Mouse (Mus musculus): ENCODE data around the gene Itga5. TPM values are rescaled to one million over a fixed set of nuclear protein-coding genes. Genes with fewer than 3 reads are reported as not detected.

The Itga5 gene
- total RNA-seq, 2 experiments from 2014 or later: 48.1 to 48.2 TPM

- DNase-seq (ENCODE audit: low spot score): no peak
- intact Hi-C loops (cut with DNase I): no loop called here
These were observed 23.6 kb downstream of the Itga5 start for GRCm38 (mm10) chr15:103343008-103343407.

GRCm38 (mm10) chr15:103342415-103342814 is 24.1 kb downstream of the Itga5 start:
- DNase-seq (ENCODE audit: low spot score): no peak
- intact Hi-C loops (cut with DNase I): no loop called here

GRCm38 (mm10) chr15:103341547-103341946 is 25.0 kb downstream of the Itga5 start:
- intact Hi-C loops (cut with DNase I): no loop called here
- DNase-seq (ENCODE audit: low spot score): no peak

GRCm38 (mm10) chr15:103340786-103341185 is 25.8 kb downstream of the Itga5 start:
- intact Hi-C loops (cut with DNase I): no loop called here
- DNase-seq (ENCODE audit: low spot score): no peak

GRCm38 (mm10) chr15:103339961-103340337 is 26.6 kb downstream of the Itga5 start, which contains the start of gene Zfp385a:
Gene Zfp385a (minus strand): TSS chr15:103340093.
- intact Hi-C loops (cut with DNase I): no loop called here
- no peak for DNase-seq (ENCODE audit: low spot score)

GRCm38 (mm10) chr15:103339166-103339960 is 27.2 kb downstream of the Itga5 start:
- intact Hi-C loops (cut with DNase I): no loop called here

GRCm38 (mm10) chr15:103338829-103339165 is 27.8 kb downstream of the Itga5 start:
- intact Hi-C loops (cut with DNase I): no loop called here
- no peak for DNase-seq (ENCODE audit: low spot score)

More at GRCm38 (mm10) chr15:103339166-103339960, 27.2 kb downstream of the Itga5 start:
- no peak for DNase-seq (ENCODE audit: low spot score)

- no peak for DNase-seq (ENCODE audit: low spot score)
- intact Hi-C loops (cut with DNase I): no loop called here
These were observed 29.4 kb downstream of the Itga5 start for GRCm38 (mm10) chr15:103336996-103337667.

- DNase-seq (ENCODE audit: low spot score): no peak
- intact Hi-C loops (cut with DNase I): no loop called here
These were observed 30.9 kb downstream of the Itga5 start for GRCm38 (mm10) chr15:103335488-103336235.

GRCm38 (mm10) chr15:103335040-103335439 is 31.5 kb downstream of the Itga5 start:
- intact Hi-C loops (cut with DNase I): no loop called here
- no peak for DNase-seq (ENCODE audit: low spot score)

GRCm38 (mm10) chr15:103334194-103334593 is 32.4 kb downstream of the Itga5 start:
- intact Hi-C loops (cut with DNase I): no loop called here
- DNase-seq (ENCODE audit: low spot score): no peak

- DNase-seq (ENCODE audit: low spot score): no peak
- intact Hi-C loops (cut with DNase I): no loop called here
These were observed 32.8 kb downstream of the Itga5 start for GRCm38 (mm10) chr15:103333738-103334137.

- intact Hi-C loops (cut with DNase I): no loop called here
- no peak for DNase-seq (ENCODE audit: low spot score)
These were observed 33.4 kb downstream of the Itga5 start for GRCm38 (mm10) chr15:103333081-103333615.

GRCm38 (mm10) chr15:103323455-103324247 is 42.9 kb downstream of the Itga5 start:
- intact Hi-C loops (cut with DNase I): no loop called here
- peak; percentile 81 for DNase-seq (ENCODE audit: low spot score)

GRCm38 (mm10) chr15:103323070-103323454 is 43.5 kb downstream of the Itga5 start:
- intact Hi-C loops (cut with DNase I): no loop called here
- no peak for DNase-seq (ENCODE audit: low spot score)

GRCm38 (mm10) chr15:103322396-103322795 is 44.2 kb downstream of the Itga5 start:
- no peak for DNase-seq (ENCODE audit: low spot score)
- intact Hi-C loops (cut with DNase I): no loop called here

GRCm38 (mm10) chr15:103321076-103321475 is 45.5 kb downstream of the Itga5 start:
- intact Hi-C loops (cut with DNase I): no loop called here
- no peak for DNase-seq (ENCODE audit: low spot score)

GRCm38 (mm10) chr15:103318201-103318816 is 48.3 kb downstream of the Itga5 start:
- peak; percentile 64 for DNase-seq (ENCODE audit: low spot score)

GRCm38 (mm10) chr15:103317731-103318130 is 48.8 kb downstream of the Itga5 start:
- intact Hi-C loops (cut with DNase I): loop anchor here (5.0 kb wide), 1 partner anchor 330 kb away; no protein-coding TSS in a partner anchor
- DNase-seq (ENCODE audit: low spot score): no peak

More at GRCm38 (mm10) chr15:103318201-103318816, 48.3 kb downstream of the Itga5 start:
- intact Hi-C loops (cut with DNase I): loop anchor here (5.0 kb wide), 1 partner anchor 331 kb away; no protein-coding TSS in a partner anchor
